Mouse (Mus musculus) erythroblast, embryonic 14.5 days (primary cell): ENCODE results near the gene Gm13285.
"Not testable (repeated sequence)": the region's sequence is repeated elsewhere in the genome, so short reads cannot be mapped to it uniquely, and the experiment has no call there.

ENCODE experiments used
- GATA1 ChIP-seq: IDR thresholded peaks from 2 replicates; pipeline ENCODE4 v1.6.1; 2012; ENCODE audit warnings: low read length, inconsistent platforms, mixed read lengths
- TAL1 ChIP-seq: IDR thresholded peaks from 3 replicates; pipeline ENCODE4 v1.6.1; 2012; ENCODE audit warnings: low read length, inconsistent platforms, mixed read lengths

- not testable (repeated sequence) for TF ChIP-seq GATA1, TAL1
Observed at GRCm38 (mm10) chr4:88797097-88797496, 2.4 kb upstream of the Gm13285 start, which contains the start of gene Gm13279.
